Mouse (Mus musculus) forelimb bud, embryonic 11.5 days (tissue): ENCODE data around the gene Anapc2.

Experiments used
- DNase-seq: peaks from one replicate; pipeline ENCODE4 v3.0.0-alpha.2; 2012; ENCODE audit warnings: low read depth, low spot score

Gene Anapc2

DNA sequence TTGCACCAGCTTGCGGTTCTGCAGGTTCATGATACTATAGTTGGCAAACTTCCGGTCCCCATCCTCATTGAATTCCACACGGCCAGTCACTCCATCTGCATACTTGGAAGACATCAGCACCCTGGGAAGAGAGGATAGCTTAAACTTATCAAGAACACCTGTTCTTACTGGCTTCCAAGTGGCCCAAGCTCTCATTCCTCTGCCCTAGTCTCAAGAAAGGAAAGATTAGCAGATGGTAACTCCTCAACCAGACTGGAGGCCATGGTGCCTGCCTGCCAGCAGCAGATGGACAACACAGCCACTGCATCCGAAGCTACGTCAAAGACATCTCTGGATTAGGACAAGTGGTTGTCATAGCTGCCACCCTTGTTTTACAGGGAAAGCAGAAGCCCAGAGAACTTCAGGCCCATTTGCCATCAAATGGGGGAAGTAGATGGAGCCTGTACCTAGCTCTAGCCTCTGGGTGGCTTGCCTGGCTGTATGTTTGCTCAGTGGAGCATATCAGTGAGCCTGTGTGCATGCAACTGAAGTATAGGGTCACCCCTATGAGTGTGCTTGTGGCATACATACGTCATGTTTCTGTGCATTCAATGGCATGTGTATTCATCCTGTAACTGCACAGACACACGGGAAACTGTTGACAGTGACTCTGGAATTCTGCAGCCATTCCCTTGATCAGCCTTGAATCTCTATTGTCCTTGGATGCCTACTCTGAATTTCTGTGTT, 31.8 kb downstream of the Anapc2 start:
- no peak for DNase-seq

DNA sequence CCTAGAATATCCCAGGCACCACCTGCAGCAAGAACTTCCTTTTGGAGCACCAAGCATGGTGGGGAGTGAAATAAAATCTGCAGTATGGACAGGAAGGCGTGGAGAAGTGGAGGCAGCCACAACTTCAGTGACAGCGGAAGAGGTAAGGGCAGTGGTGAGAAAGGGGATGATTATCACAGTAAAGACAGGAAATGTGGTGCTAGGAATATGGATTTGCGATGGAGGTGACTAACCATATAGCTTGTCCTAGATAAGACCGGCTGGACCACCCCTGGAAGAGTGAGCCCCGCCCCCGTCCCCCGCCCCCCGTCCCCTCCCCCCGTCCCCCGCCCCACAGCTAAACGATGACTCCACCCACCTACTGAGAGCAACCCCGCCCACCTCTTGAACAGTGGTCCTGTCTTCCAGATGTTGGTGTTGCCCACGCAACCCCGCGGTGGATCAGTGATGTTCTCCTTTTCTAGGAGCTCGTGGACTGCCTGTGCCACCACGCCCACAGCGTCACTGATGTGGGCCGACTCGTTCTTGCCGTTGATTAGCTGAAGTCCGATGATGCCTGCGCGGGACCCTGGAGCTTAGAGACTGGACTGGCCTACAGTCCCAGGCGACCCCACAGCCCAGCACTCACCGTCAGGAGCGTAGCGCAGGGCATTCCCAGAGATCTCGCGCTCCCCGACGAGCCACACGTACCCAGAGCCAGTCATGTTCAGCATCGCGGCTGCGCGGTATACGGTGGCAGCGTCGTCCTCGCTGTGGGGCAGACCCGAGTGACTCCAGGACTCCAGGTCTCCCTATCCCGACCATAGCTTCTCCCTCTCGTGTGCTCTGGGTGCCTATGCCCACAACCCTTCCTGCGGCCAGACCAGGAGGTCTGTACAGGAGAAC, 32.6 kb downstream of the Anapc2 start:
- DNase-seq, result peak; percentile 40

DNA sequence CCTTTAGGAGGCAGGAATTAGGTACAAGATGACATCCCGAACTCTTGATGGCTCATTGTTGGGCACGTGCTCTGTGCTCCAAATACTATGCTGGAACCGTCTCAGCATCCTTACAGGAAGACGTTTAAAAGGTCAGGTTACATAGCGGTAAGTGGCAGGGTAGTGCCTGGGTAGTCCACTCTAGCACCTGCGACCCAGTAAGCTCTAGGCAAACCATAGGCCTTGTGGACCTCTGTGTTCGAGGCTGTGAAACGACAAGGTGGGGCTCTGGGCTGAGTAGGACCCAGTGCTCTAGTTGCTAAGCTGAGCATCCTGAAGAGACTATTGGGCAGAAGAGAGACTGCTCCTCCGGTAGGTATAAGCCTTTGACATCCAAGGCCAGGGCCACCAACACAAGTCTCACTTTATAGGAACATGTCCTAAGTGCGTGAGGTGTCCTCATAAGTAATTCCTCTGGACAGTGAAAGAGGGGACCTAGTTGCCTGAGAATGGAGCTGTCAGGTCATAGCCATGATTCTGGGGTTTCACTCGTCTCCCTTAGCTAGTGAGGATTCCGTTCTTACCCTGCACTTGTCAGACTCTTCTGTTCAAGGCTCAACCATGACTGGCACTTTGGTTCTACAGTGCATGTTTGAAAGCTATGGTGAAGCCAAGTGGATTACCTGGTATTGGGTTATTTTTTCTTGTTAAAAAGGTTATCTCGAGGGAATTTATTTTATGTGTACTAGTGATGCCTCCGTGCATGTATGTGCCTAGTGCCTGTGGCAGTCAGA, 33.5 kb downstream of the Anapc2 start:
- DNase-seq, result no peak

DNA sequence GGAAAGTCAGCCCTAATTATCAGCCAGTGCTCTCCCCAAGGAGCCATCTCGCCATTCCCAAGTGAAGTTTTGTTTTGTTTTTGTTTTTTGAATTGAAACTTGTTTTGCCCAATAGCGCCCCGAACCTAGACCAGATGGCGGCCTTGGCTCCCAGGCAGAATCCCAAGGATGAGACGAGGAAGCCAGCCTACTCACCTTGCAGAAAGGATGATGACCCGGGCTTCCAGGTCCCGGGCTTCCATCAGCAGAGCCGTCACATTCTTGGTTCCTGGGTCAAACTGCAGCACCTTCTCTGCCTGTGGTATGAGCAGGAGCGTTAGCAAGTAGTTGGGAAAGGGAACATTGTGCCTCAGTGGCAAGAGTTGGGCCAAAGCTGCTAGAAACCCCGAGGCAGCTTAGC, 37.9 kb downstream of the Anapc2 start:
- no peak for DNase-seq

DNA sequence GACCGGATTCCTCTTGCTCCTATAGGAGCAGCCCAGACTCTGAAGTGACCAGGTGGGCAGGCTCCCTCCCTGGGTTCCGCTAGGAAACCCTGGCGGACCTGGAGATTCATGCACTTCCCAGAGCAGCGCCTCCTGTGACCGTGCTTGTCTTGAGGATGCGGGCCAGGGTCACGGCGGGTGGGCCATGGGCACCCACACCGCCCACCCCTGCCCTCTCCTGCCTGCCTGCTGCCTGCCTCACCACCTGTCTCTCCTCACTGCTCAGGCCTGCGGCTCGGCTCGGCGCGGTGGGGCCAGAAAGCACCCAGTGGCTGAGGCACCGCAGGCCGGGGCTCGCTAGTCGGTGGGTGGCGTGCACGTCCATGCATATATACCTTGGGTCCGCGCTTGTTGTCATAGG, 38.7 kb downstream of the Anapc2 start:
- no peak for DNase-seq

DNA sequence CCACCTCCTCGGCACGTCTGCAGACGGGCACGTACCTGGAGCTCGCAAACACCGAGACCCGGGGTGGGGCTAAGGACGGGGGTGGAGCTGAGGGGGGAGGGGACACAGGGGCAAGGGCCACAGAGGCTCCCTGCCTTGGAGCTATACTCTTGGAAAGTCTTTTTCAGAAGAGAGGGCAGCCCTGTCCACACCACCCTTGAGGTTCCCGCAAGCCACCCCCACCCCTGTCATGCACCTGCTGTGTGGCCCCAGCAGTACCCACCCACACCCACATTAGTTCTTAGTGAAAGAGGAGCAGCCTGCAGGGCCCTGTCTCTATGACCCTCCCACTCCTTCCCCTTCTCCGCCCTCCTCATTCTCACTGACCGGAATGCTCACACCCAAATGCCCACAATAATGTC, 39.2 kb downstream of the Anapc2 start:
- no peak for DNase-seq

DNA sequence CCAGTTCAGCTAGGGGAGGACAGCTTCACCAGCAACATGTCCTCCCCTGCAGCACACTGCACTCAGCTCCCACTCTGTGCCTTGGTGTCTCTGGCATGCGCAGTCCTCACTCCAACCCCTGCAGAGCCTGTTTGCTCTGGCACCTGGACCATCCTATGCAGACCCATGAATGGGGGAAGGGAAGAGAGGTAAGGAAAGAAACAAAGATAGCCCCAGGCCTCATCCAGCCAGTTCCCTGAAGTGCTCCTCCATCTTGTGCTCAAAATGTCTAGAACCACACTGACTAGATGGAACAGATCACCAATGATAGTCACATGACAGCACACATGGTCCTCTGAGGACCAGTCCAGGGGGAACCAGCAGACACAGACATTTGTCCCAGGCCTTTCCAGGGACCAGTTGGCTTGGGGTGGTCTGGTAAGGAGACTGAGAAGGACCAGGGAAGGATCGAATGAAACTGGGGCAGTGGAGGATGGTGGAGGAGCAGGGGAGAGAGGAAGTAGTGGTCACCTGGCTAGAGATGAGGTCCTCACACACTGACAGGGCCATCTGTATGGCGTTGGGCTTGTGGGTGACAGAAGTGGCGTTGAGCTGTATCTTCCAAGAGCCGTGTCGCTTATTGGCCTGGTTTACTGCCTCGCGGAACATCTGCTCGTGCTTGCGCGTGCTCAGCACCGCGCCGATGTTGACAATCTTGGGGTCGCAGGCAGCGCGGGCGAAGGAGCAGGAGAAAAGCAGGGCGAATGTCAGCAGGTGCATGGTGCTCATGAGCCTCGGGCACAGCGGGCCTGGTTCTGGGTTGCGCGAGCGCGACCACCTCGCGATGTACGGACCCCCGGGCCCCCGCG, 46.1 kb downstream of the Anapc2 start:
- no peak for DNase-seq

DNA sequence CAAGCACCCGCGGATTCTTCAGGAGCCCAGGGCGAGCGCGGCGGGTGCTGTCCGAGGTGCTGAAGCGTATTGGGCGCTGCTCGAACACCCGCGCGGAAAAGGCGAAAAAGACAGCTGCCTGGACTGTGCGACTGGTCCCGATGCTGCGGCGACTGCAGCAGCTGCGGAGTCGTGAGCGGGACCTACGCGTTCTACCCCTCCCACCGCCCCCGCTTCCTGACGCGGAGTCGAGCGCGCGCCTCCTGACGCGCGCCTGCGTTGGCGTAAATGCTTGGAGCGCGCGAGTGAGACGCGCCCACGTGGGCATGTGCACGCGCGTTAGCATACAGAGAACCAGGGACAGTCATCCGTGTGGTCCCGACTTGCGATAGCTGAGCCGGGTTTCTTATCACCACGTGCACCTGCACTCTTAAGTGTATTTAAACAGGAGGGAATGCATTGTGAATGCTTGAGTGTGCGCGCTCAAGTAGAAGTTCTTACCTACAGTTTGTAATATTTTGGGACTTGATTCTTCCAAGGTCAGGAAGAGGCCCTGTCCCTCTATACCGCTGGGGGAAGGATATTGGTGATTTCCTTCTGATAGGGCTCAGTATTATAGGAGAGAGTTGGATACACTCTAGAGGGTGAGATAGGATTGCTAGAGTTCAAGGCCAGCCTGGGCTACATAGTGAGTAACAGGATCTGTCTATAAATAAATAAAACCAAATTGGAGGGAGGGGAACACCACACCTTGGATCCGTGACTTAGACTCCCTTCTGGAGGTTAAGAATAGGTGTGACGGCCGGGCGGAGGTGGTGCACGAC, 46.9 kb downstream of the Anapc2 start, which contains the start of gene Grin1:
TSS of gene Grin1 (minus strand) at position 217 of the 803 bp plus-strand sequence.
- DNase-seq, result peak; percentile 78

DNA sequence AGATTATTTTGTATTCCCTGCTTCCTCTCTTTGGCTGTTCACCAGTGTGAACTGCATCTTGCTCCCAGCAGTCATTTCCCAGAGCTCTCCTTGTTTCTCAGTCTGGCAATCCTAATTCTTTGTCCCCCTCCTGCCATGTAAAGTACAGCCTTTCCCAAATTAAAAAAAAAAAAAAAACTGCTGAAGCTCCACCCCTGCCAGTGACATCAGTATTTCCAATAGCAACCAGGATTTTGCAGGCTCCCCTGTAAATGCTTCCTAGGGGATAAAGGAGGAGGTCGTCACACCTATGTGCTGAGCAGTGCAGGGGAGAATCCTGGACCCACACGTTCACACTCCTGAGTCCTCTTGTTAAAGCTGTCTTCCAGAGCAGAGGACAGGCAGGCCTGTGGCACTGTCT, 47.8 kb downstream of the Anapc2 start:
- DNase-seq, result no peak

DNA sequence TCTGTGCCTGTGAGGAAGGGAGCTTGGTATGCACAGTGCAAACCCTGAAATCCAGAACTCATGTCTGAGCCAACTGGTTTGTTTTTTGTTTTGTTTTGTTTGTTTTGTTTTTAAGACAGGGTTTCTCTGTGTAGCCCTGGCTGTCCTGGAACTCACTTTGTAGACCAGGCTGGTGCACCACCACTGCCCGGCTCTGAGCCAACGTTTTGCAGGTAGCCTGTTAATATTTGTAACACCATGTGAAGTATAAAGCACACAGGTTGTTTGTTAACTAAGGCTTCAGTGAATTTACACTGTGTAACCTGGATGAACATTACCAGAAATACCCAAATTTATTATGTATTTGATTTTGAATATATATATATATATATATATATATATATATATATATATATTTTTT, 53.8 kb downstream of the Anapc2 start:
- no peak for DNase-seq

DNA sequence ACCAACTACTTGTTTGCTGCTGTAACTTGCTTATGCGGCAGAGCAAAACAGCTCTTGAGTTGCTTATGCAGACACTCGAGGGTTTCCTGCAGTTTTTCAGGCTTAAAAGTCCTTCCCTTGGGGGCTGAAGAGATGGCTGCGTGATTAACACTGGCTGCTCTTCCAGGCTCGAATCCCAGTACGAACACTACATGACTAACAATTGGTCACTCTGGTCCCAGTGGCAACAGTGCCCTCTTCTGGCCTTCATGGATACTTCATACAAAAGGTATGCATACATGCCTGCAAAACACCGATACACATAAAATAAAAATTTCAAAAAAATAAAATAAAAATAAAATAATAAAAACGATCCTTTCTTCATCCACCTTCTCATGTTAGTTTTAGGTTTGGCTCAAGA, 56.2 kb downstream of the Anapc2 start:
- peak; percentile 35 for DNase-seq

DNA sequence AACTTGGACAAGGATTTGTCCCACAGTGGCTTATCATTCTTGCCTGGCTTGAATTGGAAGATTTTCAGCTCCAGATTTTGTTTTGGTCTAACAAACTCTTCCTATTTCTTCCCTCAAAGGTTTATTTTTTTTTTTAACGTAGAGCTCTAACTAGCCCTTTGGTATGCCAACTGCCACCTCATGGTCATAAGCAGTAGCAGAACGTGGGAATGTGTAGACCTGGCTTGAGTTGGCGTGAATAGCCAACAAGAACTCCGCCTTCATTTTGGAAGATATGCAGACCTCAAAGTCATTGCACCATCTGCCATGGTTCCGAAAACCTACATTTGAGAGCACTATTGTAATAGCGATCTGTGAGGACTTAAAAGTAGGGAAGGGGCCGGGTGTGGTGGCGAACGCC, 59.2 kb downstream of the Anapc2 start:
- DNase-seq, result no peak

DNA sequence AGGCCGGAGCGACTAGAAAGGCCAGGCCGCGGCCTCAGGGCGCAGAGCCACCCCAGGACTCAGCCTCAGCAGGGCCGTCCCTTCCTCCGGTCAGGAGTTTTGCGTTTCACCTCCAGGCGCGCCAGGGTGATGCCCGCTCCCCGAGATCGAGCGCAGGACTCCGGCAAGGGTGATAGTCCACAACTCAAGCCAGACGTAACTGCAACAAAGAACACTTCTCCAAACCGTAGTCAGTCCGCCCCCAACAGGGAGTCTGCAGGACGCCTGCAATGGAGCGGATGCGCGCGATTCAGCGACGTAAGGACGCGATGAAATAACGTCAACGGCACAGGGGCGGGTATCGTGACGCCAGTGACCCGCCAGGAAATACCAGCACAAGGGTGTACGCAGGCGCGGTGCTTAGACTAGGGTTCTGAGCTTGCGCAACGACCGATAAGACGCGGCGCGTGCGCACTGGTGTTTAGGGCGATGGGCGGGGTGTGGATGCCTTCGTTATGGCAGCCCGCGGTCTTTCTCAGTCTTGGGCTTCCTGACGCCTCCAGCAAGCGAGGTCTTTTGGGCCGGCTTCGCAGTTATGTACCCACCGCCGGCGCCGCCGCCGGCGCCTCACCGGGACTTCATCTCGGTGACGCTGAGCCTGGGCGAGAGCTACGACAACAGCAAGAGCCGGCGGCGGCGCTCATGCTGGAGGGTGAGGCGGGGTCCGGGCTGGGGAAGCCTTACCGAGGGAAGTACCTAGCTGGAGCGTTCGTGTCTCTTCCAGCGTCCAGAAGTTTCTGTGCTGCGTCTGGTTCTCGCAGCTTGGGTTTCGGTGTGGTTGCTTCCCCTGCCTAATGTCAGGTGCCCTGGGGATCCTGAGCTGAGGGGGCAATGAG, 60.2 kb downstream of the Anapc2 start, which contains the start of gene Man1b1:
TSS of gene Man1b1 (plus strand) at position 53 of the 875 bp plus-strand sequence.
- peak; percentile 99 for DNase-seq

DNA sequence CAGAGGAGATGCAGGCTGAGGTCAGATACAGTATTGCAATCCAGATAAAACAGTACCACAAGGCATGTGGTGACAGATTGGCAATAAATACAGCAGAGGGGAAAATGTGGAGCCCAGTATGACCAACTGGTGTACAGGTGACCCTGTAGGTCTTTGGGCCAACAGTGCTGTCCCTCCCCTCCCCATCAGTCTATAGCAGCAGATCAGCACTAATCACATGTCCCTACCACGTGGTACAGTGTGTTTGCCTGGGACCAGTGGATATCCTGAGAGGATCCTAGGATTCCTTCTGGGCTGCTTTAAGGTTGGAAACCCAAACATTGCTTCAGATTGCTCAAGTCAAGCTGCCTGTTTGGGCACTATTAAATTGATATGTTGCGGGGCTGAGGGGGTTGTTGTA, 61.3 kb downstream of the Anapc2 start:
- DNase-seq, result no peak
